Mouse (Mus musculus): ENCODE results near the gene Prelp. TPM values are rescaled to one million over a fixed set of nuclear protein-coding genes. Genes with fewer than 3 reads are reported as not detected.

Prelp gene
- total and polyA plus RNA-seq, 3 experiments = not detected

DNA sequence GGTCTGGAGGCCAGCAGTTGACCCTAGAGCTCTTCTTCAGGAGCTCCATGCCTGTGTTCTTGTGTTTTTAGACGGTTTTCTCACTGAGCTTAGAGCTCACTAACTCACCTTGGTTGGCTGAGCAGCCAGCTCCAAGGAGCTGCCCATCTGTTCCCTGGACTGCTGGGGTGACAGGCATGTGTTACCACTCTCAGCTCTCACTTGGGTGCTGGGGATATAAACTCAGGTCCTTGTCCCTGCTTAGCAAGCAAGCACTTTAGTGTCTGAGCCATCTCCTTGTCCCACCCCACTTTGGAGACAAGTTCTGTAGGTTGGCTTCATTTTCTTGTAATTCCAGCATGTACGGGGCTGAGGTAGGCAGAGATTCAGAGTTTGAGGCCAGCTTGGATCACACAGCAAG lies 52.0 kb downstream of the Prelp start:
- Histone ChIP-seq H3K27ac (ENCODE audit: control insufficient read depth, low read depth, low read length) (no peak overlapping the region), H3K9me3 (replicated peaks; ENCODE audit: insufficient read depth, low read length) (no peaks in the 10 kb centered on the region), H3K79me2 (ENCODE audit: control insufficient read depth, insufficient read depth, low read length, poor library complexity) (no peaks in the 10 kb centered on the region), H3K27me3 (ENCODE audit: control insufficient read depth in 1 of 2, insufficient read depth in 2 of 2, low read length in 2 of 2) (peaks cover 1 to 11% of the 10 kb centered on the region in 2 experiments; a peak in 3 of 4 replicates), H3K9ac (ENCODE audit: control insufficient read depth, low read depth, low read length, poor library complexity, severe bottlenecking) (no peak overlapping the region), H3K4me1 (ENCODE audit: control insufficient read depth in 1 of 2, insufficient read depth in 2 of 2, low read length in 2 of 2) (peaks cover 0 to 3% of the 10 kb centered on the region in 2 experiments; a peak in 2 of 4 replicates), H3K36me3 (ENCODE audit: control insufficient read depth in 1 of 2, insufficient read depth in 2 of 2, low read length in 2 of 2) (no peaks in the 10 kb centered on the region; a peak in 1 of 4 replicates), H3K4me3 (ENCODE audit: control insufficient read depth in 1 of 2, insufficient read depth in 1 of 2, low read depth in 2 of 2, low read length in 2 of 2) (no peak overlapping the region)
- no peak for TF ChIP-seq NELFE (IDR thresholded peaks at IDR 0.05; ENCODE audit: low read depth, low read length)
- no peak for TF ChIP-seq USF1 (IDR thresholded peaks at IDR 0.05; ENCODE audit: low read depth, low read length)
- no peak for TF ChIP-seq POLR2AphosphoS5 (IDR thresholded peaks at IDR 0.05; ENCODE audit: borderline replicate concordance, low read depth, low read length)
- TF ChIP-seq BHLHE40 (IDR thresholded peaks at IDR 0.05; ENCODE audit: borderline replicate concordance, low read depth, low read length) = no peak
- TF ChIP-seq UBTF (IDR thresholded peaks at IDR 0.05; ENCODE audit: borderline replicate concordance, insufficient read depth, low read depth, low read length) = no peak
- DNase-seq (ENCODE audit: low read depth, low spot score) = no peak

GRCm38 (mm10) chr1:133863257-133863997 lies 57.8 kb downstream of the Prelp start:
- H3K79me2 ChIP-seq (ENCODE audit: control insufficient read depth, insufficient read depth, low read length, poor library complexity) = no peaks in the 10 kb centered on the region
- peak overlapping the region; percentile 42 for H3K27ac ChIP-seq (ENCODE audit: control insufficient read depth, low read depth, low read length)
- TF ChIP-seq TCF12 (IDR thresholded peaks at IDR 0.05; ENCODE audit: low read depth, low read length) (no peak), MXI1 (IDR thresholded peaks at IDR 0.05; ENCODE audit: low read depth, low read length) (no peak), EP300 (IDR thresholded peaks at IDR 0.05; ENCODE audit: low read depth in 1 of 2, low read length in 2 of 2) (peak; percentile 32 to 44; a peak in 2 of 4 replicates), ELF1 (IDR thresholded peaks at IDR 0.05; ENCODE audit: low read depth, low read length) (no peak), ETS1 (IDR thresholded peaks at IDR 0.05; ENCODE audit: low read depth, low read length) (peak; percentile 11; the same call in 1 of the 2 replicates)
- no peaks in the 10 kb centered on the region for H3K27me3 ChIP-seq (ENCODE audit: control insufficient read depth in 1 of 2, insufficient read depth in 2 of 2, low read length in 2 of 2)
- no peaks in the 10 kb centered on the region for H3K9me3 ChIP-seq (replicated peaks; ENCODE audit: insufficient read depth, low read length)
- peaks cover 5 to 18% of the 10 kb centered on the region in 2 experiments for H3K4me1 ChIP-seq (ENCODE audit: control insufficient read depth in 1 of 2, insufficient read depth in 2 of 2, low read length in 2 of 2)
- H3K9ac ChIP-seq (ENCODE audit: control insufficient read depth, low read depth, low read length, poor library complexity, severe bottlenecking) = peak overlapping the region; percentile 29; the same call in 1 of the 2 replicates
- H3K4me3 ChIP-seq (ENCODE audit: control insufficient read depth in 1 of 2, insufficient read depth in 1 of 2, low read depth in 2 of 2, low read length in 2 of 2) = peak overlapping the region in 1 of 2 experiments; percentile 16; a peak in 2 of 4 replicates
- peak; percentile 59 for DNase-seq (ENCODE audit: low read depth, low spot score)
- peaks cover 0 to 12% of the 10 kb centered on the region in 2 experiments; a peak in 2 of 4 replicates for H3K36me3 ChIP-seq (ENCODE audit: control insufficient read depth in 1 of 2, insufficient read depth in 2 of 2, low read length in 2 of 2)

- Histone ChIP-seq H3K27me3 (ENCODE audit: control insufficient read depth in 1 of 2, insufficient read depth in 2 of 2, low read length in 2 of 2) (no peaks in the 10 kb centered on the region), H3K9ac (ENCODE audit: control insufficient read depth, low read depth, low read length, poor library complexity, severe bottlenecking) (no peak overlapping the region), H3K4me3 (ENCODE audit: control insufficient read depth in 1 of 2, insufficient read depth in 1 of 2, low read depth in 2 of 2, low read length in 2 of 2) (no peak overlapping the region), H3K4me1 (ENCODE audit: control insufficient read depth in 1 of 2, insufficient read depth in 2 of 2, low read length in 2 of 2) (peaks cover 5 to 17% of the 10 kb centered on the region in 2 experiments), H3K79me2 (ENCODE audit: control insufficient read depth, insufficient read depth, low read length, poor library complexity) (no peaks in the 10 kb centered on the region), H3K27ac (ENCODE audit: control insufficient read depth, low read depth, low read length) (no peak overlapping the region), H3K9me3 (replicated peaks; ENCODE audit: insufficient read depth, low read length) (no peaks in the 10 kb centered on the region), H3K36me3 (ENCODE audit: control insufficient read depth in 1 of 2, insufficient read depth in 2 of 2, low read length in 2 of 2) (peaks cover 0 to 12% of the 10 kb centered on the region in 2 experiments; a peak in 2 of 4 replicates)
- no peak for DNase-seq (ENCODE audit: low read depth, low spot score)
- TF ChIP-seq MYC (IDR thresholded peaks at IDR 0.05; ENCODE audit: low read depth, low read length) (no peak), SMC3 (IDR thresholded peaks at IDR 0.05; ENCODE audit: low read depth, low read length) (no peak), MXI1 (IDR thresholded peaks at IDR 0.05; ENCODE audit: low read depth, low read length) (no peak), CHD2 (IDR thresholded peaks at IDR 0.05; ENCODE audit: low read length) (no peak), ZC3H11A (IDR thresholded peaks at IDR 0.05; ENCODE audit: low read depth, low read length) (no peak), ELF1 (IDR thresholded peaks at IDR 0.05; ENCODE audit: low read depth, low read length) (no peak), UBTF (IDR thresholded peaks at IDR 0.05; ENCODE audit: borderline replicate concordance, insufficient read depth, low read depth, low read length) (no peak), POLR2A (IDR thresholded peaks at IDR 0.05; ENCODE audit: control insufficient read depth in 1 of 2, insufficient read depth in 1 of 2, low read depth in 1 of 2, low read length in 2 of 2, poor library complexity in 1 of 2) (no peak), CHD1 (IDR thresholded peaks at IDR 0.05; ENCODE audit: low read depth, low read length) (no peak), MEF2A (IDR thresholded peaks at IDR 0.05; ENCODE audit: extremely low read depth, insufficient replicate concordance, low read depth, low read length, poor library complexity, severe bottlenecking) (no peak), GABPA (IDR thresholded peaks at IDR 0.05; ENCODE audit: low read depth, low read length) (no peak), NELFE (IDR thresholded peaks at IDR 0.05; ENCODE audit: low read depth, low read length) (no peak), BHLHE40 (IDR thresholded peaks at IDR 0.05; ENCODE audit: borderline replicate concordance, low read depth, low read length) (no peak), ZNF384 (IDR thresholded peaks at IDR 0.05; ENCODE audit: low read depth, low read length) (no peak), KAT2A (conservative IDR thresholded peaks at IDR 0.05; ENCODE audit: low read depth, low read length) (no peak)
Measured at GRCm38 (mm10) chr1:133861028-133861427, 60.2 kb downstream of the Prelp start.

Measured in MEL (cell line).